ENCODE assay signal across 15 mouse cellular contexts in genomic region chr7:79139328-79139824, GRCm38 (mm10). TPM values are rescaled to one million over a fixed set of nuclear protein-coding genes. Genes with fewer than 3 reads are reported as not detected.
"Had no signal": no experiment of that assay in that cellular context is flagged by ENCODE, and none has a peak within 500 bp of the region (broad histone marks: within the 10 kb centered on the region; RNA-seq: fewer than 3 reads in every experiment).

No protein-coding gene starts in this region.

- H3K27me3 ChIP-seq: midbrain, embryonic 13.5 days had no signal

- H3K9me3 ChIP-seq: midbrain, embryonic 10.5 days; midbrain, embryonic 13.5 days had no signal

- H3K9ac ChIP-seq: liver, embryonic 14.5 days; liver, postnatal 0 days; lung, embryonic 14.5 days; midbrain, embryonic 13.5 days had no signal

- H3K4me3 ChIP-seq: layer of hippocampus, adult 2 months; megakaryocyte, embryonic 14.5 days; midbrain, embryonic 10.5 days; midbrain, embryonic 13.5 days; myocyte had no signal

- H3K27ac ChIP-seq: kidney, postnatal 0 days; layer of hippocampus, adult 2 months; liver, embryonic 14.5 days; midbrain, embryonic 10.5 days; midbrain, embryonic 13.5 days had no signal

- H3K4me2 ChIP-seq: lung, embryonic 14.5 days; midbrain, embryonic 13.5 days had no signal

- ATAC-seq: liver, postnatal 0 days; lung, postnatal 0 days; midbrain, embryonic 13.5 days; midbrain, embryonic 16.5 days had no signal

- DNase-seq: kidney, adult 2 months; layer of hippocampus, adult 9-11 months; liver, postnatal 0 days; lung, embryonic 14.5 days had no signal

- H3K4me1 ChIP-seq: midbrain, embryonic 13.5 days had no signal

- H3K36me3 ChIP-seq: midbrain, embryonic 13.5 days had no signal

RNA-seq across cellular contexts. Expression of gene Hapln3, which starts 8.6 kb away (rescaled TPM):
- total RNA-seq: liver, adult 2 months; monocyte, adult 5-6 weeks had no signal
- polyA plus RNA-seq: liver, postnatal 0 days had no signal
